13 mouse cellular contexts compared by ENCODE assay signal in genomic region chr15:99408845-99409244, GRCm38 (mm10).
"Had no signal": no experiment of that assay in that cellular context is flagged by ENCODE, and none has a peak within 500 bp of the region (broad histone marks: within the 10 kb centered on the region; RNA-seq: fewer than 3 reads in every experiment).

No protein-coding gene starts in this region.

- H3K4me1 ChIP-seq: midbrain, embryonic 12.5 days had no signal

- H3K4me2 ChIP-seq: liver, embryonic 11.5 days; lung, embryonic 14.5 days; midbrain, embryonic 12.5 days had no signal

- ATAC-seq: intestine, postnatal 0 days; midbrain, embryonic 16.5 days had no signal

- H3K4me3 ChIP-seq: layer of hippocampus, adult 2 months; midbrain, embryonic 12.5 days had no signal

- H3K9ac ChIP-seq: liver, embryonic 14.5 days; lung, embryonic 14.5 days; midbrain, embryonic 12.5 days had no signal

- DNase-seq: kidney, adult 2 months; layer of hippocampus, adult 9-11 months; lung, embryonic 14.5 days; thymus, adult 18-20 months; thymus, postnatal 36 days had no signal

- H3K27me3 ChIP-seq: midbrain, embryonic 12.5 days had no signal

- H3K9me3 ChIP-seq: midbrain, embryonic 12.5 days had no signal

- H3K27ac ChIP-seq: kidney, postnatal 0 days; layer of hippocampus, adult 2 months; liver, embryonic 14.5 days; macrophage; midbrain, embryonic 12.5 days had no signal
